Mouse (Mus musculus): Measurements from ENCODE around the gene Mrto4. TPM values are rescaled to one million over a fixed set of nuclear protein-coding genes. Genes with fewer than 3 reads are reported as not detected.
A peak's percentile ranks its signal among the peaks of the same experiment; 100 is the strongest.

Mrto4 gene
- total RNA-seq, 1 experiment from 2014 or later: 23.4 TPM

GRCm38 (mm10) chr4:139343718-139344117 is 8.7 kb downstream of the Mrto4 start:
- ATAC-seq (ENCODE audit: extremely low read depth, insufficient number of reproducible peaks, low FRiP score, poor library complexity, severe bottlenecking): no peak

GRCm38 (mm10) chr4:139341556-139342233 is 10.7 kb downstream of the Mrto4 start:
- ATAC-seq (ENCODE audit: extremely low read depth, insufficient number of reproducible peaks, low FRiP score, poor library complexity, severe bottlenecking): no peak

- ATAC-seq (ENCODE audit: extremely low read depth, insufficient number of reproducible peaks, low FRiP score, poor library complexity, severe bottlenecking): peak; percentile 25; the same call in 1 of the 2 replicates
Observed at GRCm38 (mm10) chr4:139340835-139341234, 11.5 kb downstream of the Mrto4 start.

- no peak for ATAC-seq (ENCODE audit: extremely low read depth, insufficient number of reproducible peaks, low FRiP score, poor library complexity, severe bottlenecking)
Observed at GRCm38 (mm10) chr4:139338145-139338544, 14.2 kb downstream of the Mrto4 start.

GRCm38 (mm10) chr4:139336822-139337483 is 15.4 kb downstream of the Mrto4 start:
- peak; percentile 89 for ATAC-seq (ENCODE audit: extremely low read depth, insufficient number of reproducible peaks, low FRiP score, poor library complexity, severe bottlenecking)

GRCm38 (mm10) chr4:139335507-139335906 is 16.9 kb downstream of the Mrto4 start:
- ATAC-seq (ENCODE audit: extremely low read depth, insufficient number of reproducible peaks, low FRiP score, poor library complexity, severe bottlenecking): no peak

- ATAC-seq (ENCODE audit: extremely low read depth, insufficient number of reproducible peaks, low FRiP score, poor library complexity, severe bottlenecking): no peak
Observed at GRCm38 (mm10) chr4:139334631-139335295, 17.6 kb downstream of the Mrto4 start.

- peak; percentile 98 for ATAC-seq (ENCODE audit: extremely low read depth, insufficient number of reproducible peaks, low FRiP score, poor library complexity, severe bottlenecking)
Observed at GRCm38 (mm10) chr4:139330605-139331004, 21.8 kb downstream of the Mrto4 start.

- ATAC-seq (ENCODE audit: extremely low read depth, insufficient number of reproducible peaks, low FRiP score, poor library complexity, severe bottlenecking): no peak
Observed at GRCm38 (mm10) chr4:139319740-139320139, 32.6 kb downstream of the Mrto4 start.

GRCm38 (mm10) chr4:139318449-139318848 is 33.9 kb downstream of the Mrto4 start:
- ATAC-seq (ENCODE audit: extremely low read depth, insufficient number of reproducible peaks, low FRiP score, poor library complexity, severe bottlenecking): no peak

- no peak for ATAC-seq (ENCODE audit: extremely low read depth, insufficient number of reproducible peaks, low FRiP score, poor library complexity, severe bottlenecking)
Observed at GRCm38 (mm10) chr4:139312632-139313031, 39.7 kb downstream of the Mrto4 start.

GRCm38 (mm10) chr4:139311707-139312106 is 40.7 kb downstream of the Mrto4 start:
- no peak for ATAC-seq (ENCODE audit: extremely low read depth, insufficient number of reproducible peaks, low FRiP score, poor library complexity, severe bottlenecking)

- no peak for ATAC-seq (ENCODE audit: extremely low read depth, insufficient number of reproducible peaks, low FRiP score, poor library complexity, severe bottlenecking)
Observed at GRCm38 (mm10) chr4:139310899-139311701, 41.3 kb downstream of the Mrto4 start.

GRCm38 (mm10) chr4:139310171-139310898 is 42.0 kb downstream of the Mrto4 start, which contains the start of the genes Pqlc2 and Akr7a5:
Gene Pqlc2 (minus strand): TSS chr4:139310708.
Gene Akr7a5 (plus strand): TSS chr4:139310744.
- ATAC-seq (ENCODE audit: extremely low read depth, insufficient number of reproducible peaks, low FRiP score, poor library complexity, severe bottlenecking): peak; percentile 60

GRCm38 (mm10) chr4:139309651-139310050 is 42.7 kb downstream of the Mrto4 start:
- ATAC-seq (ENCODE audit: extremely low read depth, insufficient number of reproducible peaks, low FRiP score, poor library complexity, severe bottlenecking): no peak

GRCm38 (mm10) chr4:139307916-139308315 is 44.5 kb downstream of the Mrto4 start:
- ATAC-seq (ENCODE audit: extremely low read depth, insufficient number of reproducible peaks, low FRiP score, poor library complexity, severe bottlenecking): peak; percentile 49

- no peak for ATAC-seq (ENCODE audit: extremely low read depth, insufficient number of reproducible peaks, low FRiP score, poor library complexity, severe bottlenecking)
Observed at GRCm38 (mm10) chr4:139305521-139305920, 46.9 kb downstream of the Mrto4 start.

GRCm38 (mm10) chr4:139302241-139302640 is 50.1 kb downstream of the Mrto4 start:
- ATAC-seq (ENCODE audit: extremely low read depth, insufficient number of reproducible peaks, low FRiP score, poor library complexity, severe bottlenecking): no peak
